Mouse (Mus musculus) sigmoid colon, adult 10 weeks (tissue): ENCODE results near the gene Ccn6. TPM values are rescaled to one million over a fixed set of nuclear protein-coding genes. Genes with fewer than 3 reads are reported as not detected.

Source experiments
- polyA plus RNA-seq: library from polyadenylated mRNA; stranded (reverse); fragments of 350-450 nt; fragmentation: Illumina TruSeq; extraction: RNeasy Lipid Tissue Mini Kit (QIAGEN cat#74804); gene quantifications from one replicate; pipeline ENCODE4 v1.2.3, GENCODE M21; 2014; ENCODE audit warnings: low read depth, low replicate concordance

The Ccn6 gene
- not detected for polyA plus RNA-seq

DNA sequence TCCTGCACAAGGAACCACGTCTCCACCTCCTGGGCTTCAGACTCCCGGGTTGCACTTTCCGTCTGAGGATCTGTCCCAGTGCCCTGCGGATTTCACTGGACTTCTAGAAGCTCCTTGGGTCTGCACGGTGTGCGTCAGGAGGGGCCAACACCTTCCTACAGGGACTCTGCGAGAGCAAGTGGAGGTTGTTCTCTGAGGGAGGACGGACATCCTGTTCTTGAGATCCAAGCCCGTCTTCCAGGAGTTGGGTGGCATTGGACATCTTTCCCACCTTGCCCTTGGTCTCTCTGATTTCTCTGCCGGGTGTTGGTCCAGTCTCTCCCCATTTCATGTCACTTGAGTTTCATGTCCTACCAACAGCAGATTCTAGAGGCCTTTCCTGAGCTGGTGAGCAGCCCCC, at the start of gene Ccn6:
Ccn6 (minus strand) TSS at position 101 of the 400 bp plus-strand sequence.

GRCm38 (mm10) chr10:39133462-39134310, 29.9 kb downstream of the Ccn6 start, which contains the start of the genes Fam229b and Tube1:
Gene Fam229b (minus strand): TSS chr10:39133914.
Gene Tube1 (plus strand): TSS chr10:39133976.

Other genes starting within 250 kb of the Ccn6 start
- 19.2 TPM for gene Lama4, start 198.3 kb downstream of the Ccn6 start, polyA plus RNA-seq
- 4.0 TPM for gene Fam229b, start 29.9 kb downstream of the Ccn6 start, polyA plus RNA-seq
- 6.3 TPM for gene Tube1, start 29.8 kb downstream of the Ccn6 start, polyA plus RNA-seq
- gene Fyn, start 205.1 kb upstream of the Ccn6 start, polyA plus RNA-seq = 10.6 TPM